Mouse (Mus musculus) fat pad, adult 2 months (tissue): Measurements from ENCODE around the gene Mllt3.

Source experiments
- DNase-seq: peaks from one replicate; pipeline ENCODE4 v3.0.0-alpha.2; 2011; ENCODE audit warnings: low read depth, low spot score; ENCODE audit errors: extremely low read depth

Mllt3 gene

DNA sequence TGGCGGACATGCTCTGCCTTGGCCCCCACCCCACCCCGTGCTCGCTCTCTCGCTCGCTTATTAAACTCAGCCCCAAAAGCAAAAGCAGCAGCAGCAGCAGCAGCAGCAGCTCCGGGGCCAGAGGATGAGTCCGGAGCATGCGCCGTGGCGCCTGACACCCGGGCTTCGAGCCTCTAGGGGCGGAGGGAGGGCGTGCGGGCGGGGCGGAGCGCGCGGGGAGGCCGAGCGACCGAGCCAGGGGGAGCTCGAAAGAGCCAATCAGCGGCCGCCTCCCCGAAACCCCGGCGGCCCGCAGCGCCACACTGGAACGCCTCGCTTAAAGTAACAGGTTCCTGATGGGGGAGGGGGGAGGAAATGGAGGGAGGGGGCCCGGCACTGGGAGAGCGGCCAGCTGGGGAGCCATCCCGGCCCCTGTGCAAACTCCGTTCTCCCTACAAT is at the start of gene Mllt3:
Mllt3 (minus strand) TSS at position 149 of the 438 bp plus-strand sequence.
- peak; percentile 30 for DNase-seq

DNA sequence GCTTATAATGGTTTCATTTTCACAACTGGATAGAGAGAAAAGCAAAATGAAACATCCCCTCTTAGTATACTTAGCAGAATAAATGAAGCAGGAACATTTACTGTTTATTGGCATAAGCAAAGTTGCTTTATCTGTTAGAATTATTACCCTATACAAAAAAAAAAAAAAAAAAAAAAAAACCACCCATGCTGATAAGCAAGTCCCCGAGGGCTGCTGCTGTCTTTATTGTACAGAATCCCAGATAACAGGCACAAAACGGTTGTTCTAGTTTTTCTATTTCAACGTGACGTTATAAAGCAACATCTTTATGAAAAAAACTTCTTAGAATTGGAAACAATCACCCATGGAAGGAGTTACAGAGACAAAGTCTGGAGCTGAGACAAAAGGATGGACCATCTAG is 49.2 kb upstream of the Mllt3 start:
- DNase-seq = no peak

GRCm38 (mm10) chr4:88081885-88082284 is 48.7 kb upstream of the Mllt3 start:
- no peak for DNase-seq

DNA sequence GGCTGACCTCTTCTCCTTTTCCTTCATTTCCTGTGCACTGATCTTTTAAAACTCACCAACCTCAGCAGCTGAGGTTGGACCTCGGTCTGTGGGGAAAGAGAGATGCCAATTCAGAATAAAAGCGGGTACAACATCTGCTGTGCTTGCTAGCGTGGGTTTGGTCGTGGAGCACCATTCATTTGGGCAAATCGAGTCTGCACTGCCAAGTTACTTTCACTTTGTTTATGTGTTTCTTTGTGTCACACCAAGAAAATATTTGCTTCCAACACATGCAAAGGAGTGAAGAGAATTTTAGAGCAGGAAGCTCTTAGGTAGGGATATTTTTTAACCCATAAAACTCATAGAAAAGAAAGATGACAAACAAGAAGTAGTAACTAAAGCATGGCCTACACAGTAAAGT is 48.3 kb upstream of the Mllt3 start:
- no peak for DNase-seq

DNA sequence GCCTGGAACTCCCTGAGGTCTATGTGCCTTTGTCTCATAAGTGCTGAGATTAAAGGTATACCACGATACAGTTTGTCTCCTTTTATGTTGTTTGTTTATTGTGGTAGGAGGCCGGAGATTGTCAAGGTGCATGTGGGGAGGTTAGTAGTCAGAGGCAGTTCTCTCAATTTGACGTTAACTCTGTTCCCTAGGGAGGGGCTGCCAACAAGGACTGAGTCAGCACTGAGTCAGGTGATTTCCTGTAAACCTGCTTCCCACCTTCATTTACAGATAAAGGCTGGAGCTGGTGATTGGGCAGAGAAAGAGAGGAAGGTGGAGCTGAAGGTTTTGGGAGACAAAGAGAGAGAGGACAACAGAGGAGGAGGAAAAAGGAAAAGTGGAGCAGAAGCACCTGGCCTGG is 45.8 kb upstream of the Mllt3 start:
- no peak for DNase-seq

GRCm38 (mm10) chr4:88075388-88075787 is 42.2 kb upstream of the Mllt3 start:
- DNase-seq = no peak

DNA sequence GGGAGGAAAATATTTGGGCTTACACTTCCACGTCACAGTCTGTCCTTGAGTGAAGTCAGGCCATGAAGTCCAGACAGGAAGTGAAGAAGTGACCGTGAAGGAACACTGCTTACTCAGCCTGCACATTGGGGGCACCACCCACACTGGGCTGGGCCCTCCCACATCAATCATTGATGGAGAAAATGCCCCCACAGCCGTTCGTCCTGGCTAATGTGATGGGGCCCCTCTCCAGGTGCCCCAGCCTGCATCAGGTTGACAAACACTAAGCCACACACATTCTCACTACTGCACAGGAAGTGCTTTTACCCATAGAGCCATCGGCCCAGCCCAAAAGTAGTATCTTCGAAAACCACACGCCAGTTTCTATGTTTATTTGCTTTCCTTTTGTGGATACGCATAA is 13.1 kb upstream of the Mllt3 start:
- DNase-seq = no peak

GRCm38 (mm10) chr4:88045151-88045550 is 12.0 kb upstream of the Mllt3 start:
- DNase-seq = no peak

- no peak for DNase-seq
Observed at GRCm38 (mm10) chr4:88035361-88035760, 2.2 kb upstream of the Mllt3 start.

DNA sequence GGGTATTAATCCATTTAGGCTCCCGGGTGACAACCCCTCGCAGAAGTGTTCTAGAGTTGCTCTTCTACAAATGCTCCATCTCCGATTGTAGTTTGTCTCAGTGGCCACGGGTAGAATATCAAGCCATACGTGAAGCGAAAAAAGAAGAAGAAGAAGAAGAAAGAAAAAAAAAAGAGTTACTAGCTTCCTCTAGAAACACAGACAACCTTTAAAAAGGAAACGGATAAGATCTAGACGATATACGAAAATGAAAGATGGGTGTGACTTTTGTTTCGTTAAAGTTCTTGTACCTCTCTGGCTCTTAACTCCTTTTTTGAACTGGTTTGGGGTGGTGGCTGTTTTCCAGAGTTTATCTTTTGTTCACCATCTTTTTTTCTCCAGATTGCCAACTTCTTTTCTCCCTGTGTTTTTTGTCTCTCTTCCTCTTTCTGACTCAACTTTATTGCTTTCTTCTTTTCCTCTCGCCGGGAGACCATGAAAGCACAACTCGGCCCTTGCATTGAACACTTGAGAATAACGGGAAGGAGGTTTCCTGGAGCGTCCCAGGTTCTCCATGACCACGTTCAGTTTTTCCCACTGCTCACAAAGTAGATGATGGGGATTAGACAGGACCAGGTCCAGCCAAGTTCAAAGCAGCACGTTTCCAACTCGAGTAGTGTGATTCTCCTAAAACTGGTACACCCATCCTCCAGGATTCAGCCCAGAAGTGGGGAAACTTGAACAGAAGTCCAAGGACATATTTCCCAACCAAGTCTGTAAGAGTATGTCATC is 1.4 kb upstream of the Mllt3 start:
- DNase-seq = no peak

GRCm38 (mm10) chr4:88033729-88034386 is 694 bp upstream of the Mllt3 start:
- no peak for DNase-seq

- no peak for DNase-seq
Observed at GRCm38 (mm10) chr4:88032151-88033098, 739 bp downstream of the Mllt3 start.

DNA sequence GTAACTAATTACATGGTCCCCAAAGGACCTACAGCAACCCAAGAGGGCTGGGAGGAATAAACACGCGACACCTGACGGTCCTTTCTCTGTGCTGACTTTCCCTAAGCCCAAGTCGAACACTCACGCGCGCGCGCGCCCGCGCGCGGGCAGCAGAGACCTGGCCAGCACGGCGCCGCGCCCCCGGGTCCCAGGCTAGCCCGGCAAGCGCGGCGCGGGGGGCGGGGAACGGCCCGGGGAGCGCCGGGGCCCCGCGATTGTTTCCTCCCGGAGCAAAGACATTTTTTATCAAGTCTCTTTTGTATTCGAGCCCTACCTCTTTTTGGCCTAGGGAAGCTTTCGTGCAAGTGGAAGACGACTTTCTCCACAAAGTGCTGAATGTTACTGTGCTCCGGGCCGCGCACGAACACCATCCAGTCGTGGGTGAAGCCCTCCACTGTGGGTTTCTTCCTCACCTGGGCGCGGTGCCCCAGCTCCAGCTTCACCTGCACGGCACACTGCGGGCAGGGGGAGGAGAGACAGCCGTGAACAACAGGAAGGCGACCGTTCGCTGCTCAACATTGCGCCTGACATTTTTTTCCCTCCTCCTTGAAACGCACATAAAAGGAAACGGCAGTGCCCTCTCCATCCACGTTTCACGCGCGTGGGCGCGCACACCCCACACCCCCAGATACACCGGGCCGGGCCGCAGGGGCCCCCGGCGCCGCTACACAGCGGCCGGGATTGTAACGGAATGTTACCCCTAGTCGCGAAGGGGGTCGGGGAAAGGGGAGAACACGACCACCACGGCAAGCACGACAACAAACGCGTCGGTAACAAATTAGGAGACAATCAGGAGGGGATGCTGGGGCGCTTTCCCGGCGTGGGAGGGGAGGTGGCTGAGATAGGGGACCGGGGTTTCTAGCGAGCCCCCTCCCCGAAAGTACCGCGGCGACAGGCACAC is 1.7 kb downstream of the Mllt3 start:
- DNase-seq = no peak

GRCm38 (mm10) chr4:88023567-88023966 is 9.6 kb downstream of the Mllt3 start:
- DNase-seq = no peak

DNA sequence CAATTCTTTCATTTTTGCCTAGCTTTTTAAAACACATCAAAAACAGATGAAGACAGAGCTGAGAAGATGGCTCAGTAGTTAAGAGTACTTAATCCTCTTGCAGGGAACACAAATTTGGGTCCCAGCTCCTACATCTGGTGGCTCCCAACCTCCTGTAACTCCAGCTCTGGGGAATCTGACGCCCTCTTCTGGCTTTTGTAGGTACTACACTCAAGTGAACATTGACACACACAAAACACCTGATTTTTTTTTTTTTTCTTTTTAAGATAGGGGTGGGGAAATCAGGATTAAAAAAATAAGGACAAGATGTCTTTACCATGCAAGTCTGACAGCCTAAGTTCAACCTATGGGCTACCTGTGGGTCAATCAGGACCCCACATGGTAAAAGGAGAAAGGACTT is 10.5 kb downstream of the Mllt3 start:
- no peak for DNase-seq

- DNase-seq = no peak
Observed at GRCm38 (mm10) chr4:88020421-88020820, 12.7 kb downstream of the Mllt3 start.

GRCm38 (mm10) chr4:88019645-88020044 is 13.5 kb downstream of the Mllt3 start:
- DNase-seq = no peak

DNA sequence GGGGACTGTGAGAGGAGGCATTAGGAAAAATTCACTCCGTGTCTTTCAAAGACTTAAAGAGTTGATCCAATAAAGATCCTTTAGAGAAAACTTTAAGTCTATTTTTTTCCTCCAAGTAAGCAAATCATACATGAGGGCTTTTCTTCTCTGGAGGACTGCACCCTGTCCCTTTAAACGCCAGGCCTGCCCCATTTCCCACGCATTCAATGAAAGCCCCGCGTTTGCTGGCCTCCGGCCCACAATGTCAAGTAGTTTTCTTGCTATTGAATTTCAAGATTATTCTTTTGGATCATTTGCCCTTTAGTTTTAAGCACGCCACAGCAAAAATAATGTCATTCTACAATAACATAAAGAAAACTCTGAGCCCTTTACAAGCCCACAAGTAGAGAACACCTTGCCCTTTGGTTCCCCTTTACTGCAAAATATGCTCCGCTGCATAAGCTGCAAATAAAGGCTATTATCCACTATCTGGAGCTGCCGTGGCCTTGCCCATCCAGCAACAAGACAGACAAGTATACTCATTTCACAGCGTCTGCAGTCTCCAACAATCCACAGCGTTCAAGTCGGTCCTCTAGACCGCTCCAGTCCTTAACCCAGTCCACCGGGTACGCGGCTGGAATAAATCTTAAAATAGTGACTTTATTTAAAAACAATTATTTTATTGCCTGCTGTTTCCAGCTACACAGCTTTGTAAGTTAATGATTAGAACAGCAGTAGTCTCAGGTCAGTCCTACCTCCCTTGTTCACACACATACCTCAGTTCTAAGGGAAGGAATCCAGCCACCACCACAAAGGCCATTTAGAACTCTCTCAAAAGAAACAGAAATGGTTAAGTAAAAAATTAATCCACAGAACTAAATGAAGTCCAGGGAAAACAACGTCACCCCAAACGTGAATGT is 15.5 kb downstream of the Mllt3 start:
- no peak for DNase-seq

- no peak for DNase-seq
Observed at GRCm38 (mm10) chr4:88015765-88016164, 17.4 kb downstream of the Mllt3 start.
